Mouse (Mus musculus) myocyte (in vitro differentiated cells): ENCODE measurements around the gene Srpk1.

ENCODE experiments used
- MAX ChIP-seq: IDR thresholded peaks from one replicate; pipeline ENCODE4 v1.6.1; 2011; ENCODE audit warnings: low read depth, mild to moderate bottlenecking, control low read depth
- MYOD1 ChIP-seq, 3 experiments: IDR thresholded peaks; one replicate each; pipeline ENCODE4 v1.6.1; 2011; ENCODE audit warnings: control low read depth in 2 of 3, low read depth in 2 of 3, mild to moderate bottlenecking in 2 of 3, moderate library complexity in 1 of 3; ENCODE audit not compliant: insufficient read length in 2 of 3, control insufficient read depth in 1 of 3
- MYOG ChIP-seq, 3 experiments: IDR thresholded peaks; one replicate each; pipeline ENCODE4 v1.6.1; 2011; ENCODE audit warnings: control low read depth in 2 of 3, low read depth in 2 of 3, mild to moderate bottlenecking in 2 of 3; ENCODE audit not compliant: insufficient read length in 2 of 3, control insufficient read depth in 1 of 3, insufficient read depth in 1 of 3
- POLR2A ChIP-seq: IDR thresholded peaks from one replicate; pipeline ENCODE4 v1.6.1; 2011; ENCODE audit warnings: low read depth, mild to moderate bottlenecking, control low read depth, moderate library complexity; ENCODE audit not compliant: insufficient read length
- POLR2AphosphoS2 ChIP-seq: IDR thresholded peaks from one replicate; pipeline ENCODE4 v1.6.1; 2011; ENCODE audit warnings: low read depth, control low read depth; ENCODE audit not compliant: insufficient read length
- REST ChIP-seq: IDR thresholded peaks from one replicate; pipeline ENCODE4 v1.6.1; 2011; ENCODE audit warnings: mild to moderate bottlenecking, control low read depth, moderate library complexity; ENCODE audit not compliant: insufficient read depth, insufficient read length
- TCF12 ChIP-seq: IDR thresholded peaks from one replicate; pipeline ENCODE4 v1.6.1; 2011; ENCODE audit warnings: mild to moderate bottlenecking, control low read depth; ENCODE audit not compliant: poor library complexity, insufficient read depth, severe bottlenecking
- TCF3 ChIP-seq: IDR thresholded peaks from one replicate; pipeline ENCODE4 v1.6.1; 2011; ENCODE audit warnings: low read depth, control low read depth; ENCODE audit not compliant: insufficient read length
- USF1 ChIP-seq: IDR thresholded peaks from one replicate; pipeline ENCODE4 v1.6.1; 2011; ENCODE audit warnings: low read depth, mild to moderate bottlenecking, control low read depth, moderate library complexity

- TF ChIP-seq TCF12, result no peak
- no peak for TF ChIP-seq USF1
- TF ChIP-seq POLR2A, result no peak
- no peak for TF ChIP-seq TCF3
- TF ChIP-seq MYOG (IDR thresholded peaks at IDR 0.05; ENCODE audit: control insufficient read depth in 1 of 3, insufficient read depth in 1 of 3, insufficient read length in 2 of 3, low read depth in 2 of 3), result no peak
- TF ChIP-seq MYOD1 (IDR thresholded peaks at IDR 0.05; ENCODE audit: control insufficient read depth in 1 of 3, insufficient read length in 2 of 3, low read depth in 2 of 3), result no peak
- TF ChIP-seq MAX, result no peak
- no peak for TF ChIP-seq POLR2AphosphoS2
- TF ChIP-seq REST, result no peak
These were observed 6.6 kb upstream of the Srpk1 start for GRCm38 (mm10) chr17:28629125-28629524.
